Mouse (Mus musculus): Measurements from ENCODE around the gene Etfrf1.

Etfrf1 gene

DNA sequence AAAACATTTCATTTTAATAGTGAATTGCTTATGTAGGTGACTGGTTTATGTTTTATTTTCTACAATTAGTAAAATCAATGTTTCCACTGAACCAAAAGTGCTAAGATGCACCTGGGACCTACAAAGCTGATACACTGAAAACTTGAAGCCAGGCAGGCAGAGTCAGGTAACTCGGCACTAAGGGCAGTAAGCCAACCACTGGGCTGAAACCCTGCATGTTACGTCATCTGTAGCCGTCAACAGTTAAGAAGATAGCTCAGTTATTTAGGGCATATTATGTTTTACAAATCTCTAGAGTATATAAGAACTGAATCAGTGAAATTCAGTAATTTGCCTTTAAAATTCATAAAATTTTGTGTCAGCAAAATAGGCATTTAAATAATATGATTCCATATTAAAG is 15.4 kb downstream of the Etfrf1 start:
- no peak for DNase-seq (ENCODE audit: low read depth)

DNA sequence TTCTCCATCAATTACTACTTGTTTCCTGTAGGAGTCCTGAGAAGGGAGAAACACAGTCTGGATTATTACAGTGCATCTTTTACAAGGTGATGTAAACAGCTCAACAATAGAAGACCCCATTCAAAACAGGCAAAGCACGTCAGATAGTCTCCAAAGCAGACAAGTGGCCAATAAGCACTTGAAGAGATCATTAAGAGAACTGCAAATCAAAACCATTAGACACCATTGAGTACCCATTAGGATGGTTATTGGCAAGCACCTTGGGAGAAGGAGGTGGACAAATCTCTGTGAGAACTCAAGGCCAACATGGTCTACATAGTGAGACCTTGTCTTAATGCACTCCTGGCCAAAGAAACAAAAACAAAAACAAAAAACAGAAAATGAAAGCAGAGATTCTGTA is 23.5 kb downstream of the Etfrf1 start:
- no peak for DNase-seq (ENCODE audit: low read depth)

DNA sequence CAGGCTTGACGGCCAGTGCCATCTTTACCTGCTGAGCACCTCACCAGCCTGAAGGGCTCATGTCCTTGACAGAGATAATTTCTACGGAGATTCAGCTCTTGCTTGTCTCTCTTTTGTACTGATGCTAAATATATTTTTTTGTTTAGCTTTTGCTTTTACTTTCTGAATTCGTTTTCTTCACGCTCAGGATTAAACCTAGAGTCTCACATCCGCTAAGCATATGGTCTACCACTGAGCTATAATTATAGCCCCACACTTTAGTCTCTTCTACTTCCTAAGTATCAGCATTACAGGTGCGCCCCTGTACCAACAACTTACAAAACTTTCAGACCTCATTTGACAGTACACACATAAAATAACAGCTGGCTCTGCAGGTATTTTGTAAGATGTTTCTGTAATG is 24.4 kb downstream of the Etfrf1 start:
- no peak for DNase-seq (ENCODE audit: low read depth)

DNA sequence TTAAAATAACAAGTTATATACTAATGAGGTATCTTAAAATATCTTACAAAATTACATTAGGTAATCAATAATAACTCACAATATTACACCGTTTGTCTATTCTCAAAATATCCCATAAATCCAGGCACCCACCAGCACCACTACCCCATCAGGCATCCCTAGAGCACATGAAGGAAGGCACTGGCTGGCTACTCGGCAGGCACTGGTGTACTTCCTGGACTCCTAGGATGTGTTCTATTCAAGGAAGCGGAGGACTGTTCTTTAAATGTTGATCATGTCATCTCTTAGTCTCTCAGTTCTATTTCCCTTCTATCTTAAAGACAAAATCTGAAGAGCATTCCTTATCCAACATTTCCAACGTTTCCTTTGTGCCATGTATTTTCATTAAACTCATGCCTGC is 26.2 kb downstream of the Etfrf1 start:
- no peak for DNase-seq (ENCODE audit: low read depth)

DNA sequence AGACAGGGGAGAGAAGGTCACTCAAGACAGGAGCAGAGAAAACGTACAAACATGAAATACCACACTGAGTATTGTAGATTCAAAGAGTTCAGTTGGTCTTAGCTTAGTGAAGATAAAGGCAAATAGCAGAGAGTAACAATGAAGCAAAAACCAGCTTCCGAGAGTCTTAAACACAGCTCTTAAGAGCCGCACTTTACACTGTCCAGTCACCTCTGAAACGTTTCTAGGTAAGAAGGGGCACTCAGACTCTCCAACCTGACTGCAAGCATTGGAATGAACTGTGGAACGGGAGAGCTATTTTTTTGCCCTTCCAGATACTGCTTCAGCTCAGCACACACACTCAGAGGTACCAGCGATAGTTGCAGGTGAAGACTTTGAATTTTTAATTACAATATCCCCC is 29.4 kb downstream of the Etfrf1 start:
- DNase-seq (ENCODE audit: low read depth), result no peak

DNA sequence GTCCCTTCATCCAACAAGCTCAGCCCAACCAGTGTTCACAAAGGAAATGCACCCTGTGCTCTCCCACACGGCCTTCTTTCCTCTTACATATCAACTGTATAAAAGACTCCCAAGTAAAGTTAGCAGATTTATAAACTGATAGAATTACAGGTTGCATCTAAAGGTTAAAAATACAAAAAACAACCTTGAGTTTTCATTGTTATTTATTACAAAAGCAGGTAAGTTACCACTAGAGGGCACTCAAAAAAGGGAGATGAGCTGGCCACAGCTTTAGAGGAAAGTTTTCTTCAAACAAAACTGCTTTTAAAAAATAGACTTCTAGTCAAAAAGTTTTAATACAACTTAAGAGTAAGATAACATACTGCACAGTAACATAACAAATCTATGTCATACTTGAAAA is 31.6 kb downstream of the Etfrf1 start:
- peak; percentile 22 for DNase-seq (ENCODE audit: low read depth)

DNA sequence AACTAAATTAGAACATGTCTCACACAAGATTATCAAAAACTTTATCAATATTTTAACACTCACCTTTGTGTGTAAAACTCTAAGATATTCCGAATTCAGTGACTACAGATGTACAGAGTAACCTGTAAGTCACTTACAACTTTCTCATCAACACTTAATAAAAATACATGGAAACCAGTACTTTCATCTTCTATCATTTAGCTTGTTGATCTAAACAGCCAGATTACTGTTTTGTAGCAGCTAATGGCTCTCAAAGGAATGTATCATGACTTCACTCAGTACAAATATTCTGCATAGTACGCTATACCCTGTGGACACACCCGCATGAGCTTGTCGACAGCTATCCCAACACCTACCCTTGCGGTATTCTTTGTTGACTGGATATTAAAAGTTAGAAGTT is 35.9 kb downstream of the Etfrf1 start:
- DNase-seq (ENCODE audit: low read depth), result no peak

DNA sequence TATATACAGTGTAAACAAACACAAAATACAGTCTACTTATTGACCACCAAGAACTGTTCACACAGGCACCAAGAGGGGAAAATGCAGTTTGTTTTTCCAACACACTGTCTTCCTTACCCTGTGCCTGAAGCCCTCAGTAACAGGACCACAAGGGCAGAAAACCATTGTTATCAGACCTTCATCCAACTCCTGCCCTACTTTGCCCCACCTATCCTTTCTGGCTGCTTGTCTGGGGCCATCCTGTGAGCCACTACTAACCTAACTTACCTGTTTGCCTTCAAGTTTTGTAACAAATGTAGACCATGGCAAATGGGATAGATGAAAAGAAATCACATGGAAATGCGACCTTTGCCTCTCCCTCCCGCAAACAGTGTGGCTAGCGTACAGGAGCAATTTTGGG is 37.0 kb downstream of the Etfrf1 start:
- no peak for DNase-seq (ENCODE audit: low read depth)

DNA sequence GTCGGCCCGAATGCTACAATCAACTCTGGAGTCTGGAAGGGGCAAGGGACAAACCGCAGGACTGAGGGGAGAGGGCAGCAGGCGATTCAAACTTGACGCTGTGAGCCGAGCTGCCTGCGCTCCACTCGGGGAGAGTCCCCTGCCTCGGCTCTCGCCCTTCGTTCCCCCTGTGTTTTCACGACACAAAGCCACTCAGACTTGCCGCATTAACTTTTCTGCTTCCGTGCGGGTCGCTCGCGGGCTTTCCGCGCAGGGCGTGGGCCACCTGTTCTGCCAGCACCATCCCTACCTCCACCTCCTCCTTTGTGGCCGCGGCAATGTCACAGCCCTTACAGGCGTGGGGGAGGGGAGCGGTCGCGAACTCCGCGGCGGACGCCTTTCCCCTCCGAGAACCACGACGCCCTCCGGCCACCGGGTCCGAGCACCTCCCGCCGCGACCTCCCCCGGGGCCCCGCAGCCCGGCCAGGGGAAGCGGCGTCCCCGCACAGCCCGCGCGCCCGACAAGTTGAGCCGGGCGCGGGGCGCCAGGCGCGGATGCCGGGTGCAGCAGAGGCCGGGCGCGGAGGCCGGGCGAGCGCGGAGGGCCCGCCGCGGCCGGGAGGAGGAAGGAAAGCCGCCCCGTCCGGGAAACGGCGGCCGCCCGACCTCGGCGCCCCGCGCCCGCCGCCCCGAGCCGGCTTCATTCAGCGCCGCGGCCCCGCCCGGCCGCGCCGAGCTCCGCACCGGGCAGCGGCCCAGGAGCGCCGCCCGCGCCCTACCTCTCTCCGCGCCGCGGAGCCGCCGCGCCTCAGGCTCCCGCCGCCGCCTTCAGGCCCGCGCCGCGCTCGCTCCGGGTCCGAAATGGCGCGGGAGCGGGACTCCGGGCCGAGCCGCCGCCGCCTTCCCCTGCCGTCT is 38.6 kb downstream of the Etfrf1 start:
- peak; percentile 22 for DNase-seq (ENCODE audit: low read depth)

DNA sequence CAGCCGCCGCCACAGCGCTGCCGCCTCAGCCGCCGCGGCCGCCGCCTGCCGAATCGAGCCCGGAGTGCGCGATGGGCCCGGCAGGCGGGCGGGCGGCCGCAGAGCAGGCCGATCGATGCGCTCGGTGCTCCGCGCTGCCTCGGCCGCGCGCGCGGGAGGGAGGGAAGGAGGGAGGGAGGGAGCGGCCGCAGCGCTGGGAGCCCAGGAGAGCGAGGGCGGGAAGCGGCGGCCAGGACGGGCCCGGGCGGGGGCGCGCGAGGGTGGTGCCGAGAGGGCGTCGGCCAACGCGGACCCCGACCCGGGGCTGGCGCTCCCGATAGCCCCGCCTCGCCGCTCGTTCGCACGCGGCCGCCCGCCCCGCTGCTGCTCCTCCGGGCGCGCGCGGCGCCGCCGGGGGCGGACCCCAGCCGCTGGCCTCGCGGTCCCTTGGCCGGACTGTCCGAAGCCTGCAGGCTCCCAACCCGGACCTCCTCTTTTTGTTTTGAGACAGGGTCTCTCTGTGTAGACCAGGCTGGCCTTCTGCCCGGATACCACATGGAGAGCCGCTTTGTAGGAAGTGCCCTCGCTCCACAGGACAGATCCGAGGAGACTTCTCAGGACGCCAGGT is 39.4 kb downstream of the Etfrf1 start, which contains the start of gene Kras:
TSS of gene Kras (minus strand) at position 55 of the 607 bp plus-strand sequence.
- DNase-seq (ENCODE audit: low read depth), result peak; percentile 76

DNA sequence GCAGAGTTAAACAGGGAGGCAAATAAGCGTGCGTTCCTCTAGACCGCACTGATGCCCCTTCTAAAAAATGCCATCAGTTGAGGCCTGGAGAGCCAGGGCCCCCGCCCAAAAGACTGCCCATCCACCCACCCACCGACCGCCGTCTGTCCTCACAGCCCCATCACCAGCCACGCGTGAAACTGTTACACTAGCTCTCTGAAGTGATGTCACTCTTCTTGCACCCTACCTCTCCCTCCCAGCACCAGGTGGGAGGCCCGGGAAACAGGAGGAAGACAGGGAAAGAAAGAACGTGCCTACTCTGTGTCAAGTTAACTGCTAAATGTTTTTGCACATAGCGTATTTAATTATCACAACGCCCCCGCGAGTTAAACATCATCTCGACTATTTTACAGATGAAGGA is 39.9 kb downstream of the Etfrf1 start:
- DNase-seq (ENCODE audit: low read depth), result no peak

DNA sequence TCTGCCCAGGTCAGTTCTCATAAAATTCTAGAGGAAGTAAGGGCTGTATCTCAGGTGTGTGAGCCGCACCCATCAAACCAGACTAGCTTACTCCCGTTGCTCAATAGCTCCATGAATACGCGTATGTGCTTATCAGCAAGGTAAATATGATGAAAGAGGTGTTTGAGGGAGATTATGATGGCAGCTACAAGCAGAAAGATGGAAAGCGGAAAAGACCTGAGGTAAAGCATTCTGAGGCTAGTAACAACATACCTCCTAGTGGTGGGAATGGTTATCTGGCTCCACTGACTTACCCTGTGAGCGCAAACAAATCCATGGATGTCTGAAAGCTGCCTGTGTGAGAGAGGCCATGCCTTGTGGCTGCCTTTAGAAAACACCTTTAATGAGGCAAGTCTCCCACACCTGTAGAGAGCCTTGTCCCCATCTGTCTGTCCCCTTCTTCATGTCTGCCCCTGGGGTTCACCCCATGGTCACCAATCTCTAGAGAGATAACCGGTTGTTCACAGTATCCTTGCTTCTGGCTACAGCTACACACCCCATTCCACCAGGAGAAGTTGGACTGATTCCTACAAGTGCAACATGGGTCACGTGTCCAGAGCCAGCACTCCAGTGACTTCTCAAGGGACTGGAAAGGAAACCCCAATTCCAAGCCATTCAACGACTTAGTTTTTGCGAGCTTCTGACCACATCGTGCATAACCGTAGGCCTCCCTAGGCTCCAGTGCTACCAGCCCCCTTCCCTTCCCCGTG is 45.2 kb downstream of the Etfrf1 start:
- no peak for DNase-seq (ENCODE audit: low read depth)

DNA sequence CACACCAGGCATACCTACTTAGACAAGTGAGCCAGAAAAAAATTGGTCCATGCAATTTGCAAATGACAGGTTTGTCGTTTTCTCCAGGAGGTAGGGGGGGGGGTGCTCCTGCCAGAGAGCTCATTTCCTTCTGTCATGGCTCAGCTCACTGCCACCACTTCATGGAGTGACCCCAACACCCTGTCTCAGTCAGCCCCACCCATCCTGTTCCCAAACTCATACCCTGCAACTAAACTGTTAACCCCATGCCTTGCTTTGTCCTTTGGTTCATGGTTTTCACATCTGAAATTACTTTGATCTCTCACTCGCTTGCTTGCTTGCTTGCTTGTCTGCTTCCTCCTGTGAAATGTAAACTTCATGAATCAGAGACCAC is 45.8 kb downstream of the Etfrf1 start:
- no peak for DNase-seq (ENCODE audit: low read depth)

DNA sequence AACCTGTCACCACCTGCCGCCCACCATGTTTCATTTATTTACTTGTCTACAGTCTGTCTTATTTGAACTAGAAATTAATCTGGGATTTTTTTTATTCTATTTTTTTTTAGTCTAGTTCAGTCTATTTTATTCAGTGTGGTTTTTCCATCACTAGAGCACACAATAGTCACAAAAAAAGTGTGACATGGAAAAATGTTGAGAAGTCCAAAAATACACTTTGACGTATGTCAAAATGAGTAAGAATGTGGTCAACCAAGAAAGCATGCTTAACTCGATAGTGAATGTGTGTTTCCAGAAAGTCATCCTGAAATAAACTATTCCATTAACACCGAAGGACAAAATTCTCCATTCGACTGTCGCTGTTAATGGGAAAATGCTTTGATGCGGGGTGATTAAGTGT is 51.4 kb downstream of the Etfrf1 start:
- DNase-seq (ENCODE audit: low read depth), result no peak

Measured in c-Kit-positive CD71-negative TER-119-negative erythroid progenitor cells, embryonic 14.5 days (primary cell).